Mouse (Mus musculus): Measurements from ENCODE around the gene Pepd.

Pepd gene

GRCm38 (mm10) chr7:35064286-35065258 is 152.4 kb downstream of the Pepd start:
- DNase-seq: peak; percentile 83

- no peak for DNase-seq
These were observed 153.8 kb downstream of the Pepd start for GRCm38 (mm10) chr7:35065958-35066357.

GRCm38 (mm10) chr7:35066640-35067212 is 154.5 kb downstream of the Pepd start:
- no peak for DNase-seq

DNA sequence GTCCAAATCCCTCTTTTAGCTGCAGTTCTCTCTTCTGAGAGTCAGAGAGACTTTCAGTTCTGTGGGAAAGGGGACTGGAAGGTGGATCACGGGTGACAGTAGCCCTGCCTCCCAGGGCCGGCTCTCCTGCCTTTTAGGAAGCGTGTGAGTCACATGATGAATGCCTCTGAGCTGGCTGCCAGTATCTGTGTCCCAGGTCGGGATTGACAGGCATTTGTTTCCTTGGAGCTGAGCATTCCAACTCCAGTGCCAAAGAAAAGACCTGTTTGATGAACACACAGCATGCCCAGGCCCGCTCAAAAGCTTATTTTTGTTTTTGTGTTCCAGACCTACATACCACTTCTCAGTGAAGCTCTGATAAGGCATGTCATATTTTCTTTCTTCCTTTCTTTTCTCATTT is 164.5 kb downstream of the Pepd start:
- peak; percentile 53 for DNase-seq

DNA sequence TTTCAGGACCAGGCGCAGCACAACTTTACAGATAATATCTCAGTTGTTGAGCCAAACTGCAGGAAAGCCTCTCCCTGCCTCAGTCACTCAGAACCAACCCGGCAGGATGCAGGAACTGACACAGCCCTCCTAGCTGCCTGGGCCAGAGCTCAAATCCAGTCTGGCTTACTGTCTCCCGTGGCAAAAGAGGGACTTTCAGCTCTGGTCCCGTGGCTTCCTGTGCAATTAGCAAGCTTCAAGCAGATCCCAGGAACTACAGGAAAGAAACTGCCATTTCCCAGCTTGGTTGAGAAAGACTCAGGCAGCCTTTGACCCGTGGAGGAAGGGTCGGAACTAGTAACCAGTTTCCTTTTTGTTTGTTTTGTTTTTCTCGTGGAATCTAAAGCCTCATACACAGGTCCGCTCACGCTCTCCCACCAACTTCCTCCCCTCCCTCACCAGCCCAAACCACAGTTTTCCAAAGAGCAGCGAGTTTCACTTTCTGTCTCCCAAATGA is 168.7 kb downstream of the Pepd start:
- DNase-seq: peak; percentile 78

DNA sequence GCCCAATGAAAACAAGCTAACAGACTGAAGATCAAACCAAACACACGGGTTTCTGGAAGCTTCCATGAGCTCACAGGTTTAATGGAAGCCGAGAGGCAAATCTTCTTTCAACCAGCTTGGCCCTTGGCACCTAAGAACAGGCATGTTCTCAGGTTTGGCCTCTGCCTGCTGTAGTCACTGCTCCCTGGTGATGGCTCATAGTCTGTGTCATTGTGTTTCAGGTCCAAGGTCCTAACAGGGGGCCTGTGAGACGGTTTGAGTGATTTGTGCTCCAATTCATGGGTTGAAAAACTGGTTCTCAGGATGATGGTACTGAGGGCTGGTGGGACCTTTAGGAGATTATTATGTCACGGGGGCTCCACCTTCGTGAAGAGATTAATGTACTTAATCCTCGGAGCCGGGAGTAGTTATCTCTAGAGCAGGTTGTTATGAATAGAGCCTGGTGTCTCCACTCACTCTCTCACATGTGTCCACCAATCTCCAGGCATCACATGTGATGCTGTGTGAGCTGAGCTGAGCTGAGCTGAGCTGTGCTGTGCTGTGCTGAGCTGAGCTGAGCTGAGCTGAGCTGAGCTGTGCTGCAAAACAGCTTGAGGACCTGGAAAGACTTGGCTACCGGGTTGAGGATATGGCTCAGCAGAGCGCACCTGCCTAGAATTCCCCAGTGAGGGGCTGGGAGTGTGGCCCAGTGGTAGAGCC is 169.4 kb downstream of the Pepd start:
- no peak for DNase-seq

GRCm38 (mm10) chr7:35084565-35085360 is 172.6 kb downstream of the Pepd start:
- DNase-seq: peak; percentile 61

GRCm38 (mm10) chr7:35086271-35086861 is 174.2 kb downstream of the Pepd start:
- peak; percentile 54 for DNase-seq

- DNase-seq: no peak
These were observed 178.4 kb downstream of the Pepd start for GRCm38 (mm10) chr7:35090550-35090949.
